8 mouse cellular contexts compared by ENCODE assay signal in the genomic region with DNA sequence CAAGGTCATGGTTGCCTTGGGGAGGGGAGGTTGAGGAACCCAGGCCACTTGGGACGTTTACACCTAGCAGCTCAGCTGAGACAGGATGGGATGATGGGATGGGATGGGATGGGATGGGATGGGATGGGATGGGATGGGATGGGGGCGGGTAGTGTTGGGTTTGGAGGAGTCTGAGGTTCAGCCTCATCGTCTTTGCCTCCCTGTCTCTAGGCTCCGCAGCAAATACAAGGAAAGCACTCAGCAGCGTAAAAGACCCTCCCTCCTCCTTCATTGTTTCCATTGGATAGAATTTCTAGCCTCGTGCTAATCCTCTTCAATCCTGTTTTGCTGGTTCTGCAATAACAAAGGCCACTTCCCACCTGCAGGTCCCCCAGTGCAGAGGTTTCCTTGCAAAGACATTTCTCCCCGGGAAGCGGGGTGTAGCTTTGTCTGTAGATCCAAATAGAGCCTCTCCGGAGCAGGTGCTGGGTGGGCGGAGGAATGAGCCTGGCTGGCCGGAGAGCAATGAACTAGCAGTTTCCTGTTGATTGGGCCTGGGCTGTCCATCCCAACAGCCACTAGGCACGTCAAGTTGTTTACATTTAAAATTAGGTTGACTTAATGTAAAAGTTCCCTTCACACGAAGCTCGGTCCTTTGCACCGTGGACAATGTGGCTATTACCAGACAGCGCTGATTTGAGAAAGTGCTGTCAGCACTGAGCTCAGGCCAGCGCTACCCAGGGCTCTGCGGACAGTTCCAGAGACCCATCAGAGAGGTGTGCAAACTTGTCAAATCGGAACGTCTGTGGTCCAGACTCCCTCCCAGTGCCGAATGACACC. TPM values are rescaled to one million over a fixed set of nuclear protein-coding genes. Genes with fewer than 3 reads are reported as not detected.
DNase-seq lines count a peak whose midpoint lies in the region; ATAC-seq and TF ChIP-seq lines count a peak whose summit lies in the region.

No protein-coding gene starts in this region.

- peak overlapping the region; percentile 34 for H3K4me3 ChIP-seq in kidney, embryonic 15.5 days (replicated peaks)
- peak overlapping the region; percentile 44 for H3K4me3 ChIP-seq in hindbrain, embryonic 10.5 days
- peak overlapping the region; percentile 31 for H3K4me3 ChIP-seq in midbrain, embryonic 12.5 days

- DNase-seq in kidney, adult 8-10 months: no peak
- DNase-seq in brain, embryonic 14.5 days (ENCODE audit: low read depth): peak; percentile 62
- peak; percentile 55 for DNase-seq in hindbrain, embryonic 10.5 days (ENCODE audit: low spot score)
- DNase-seq in gastrocnemius, postnatal 10 days: no peak
- DNase-seq in thymus, postnatal 0 days (ENCODE audit: low spot score): no peak
- DNase-seq in cerebellum, postnatal 4 days (ENCODE audit: low spot score in 2 of 2): no peak

- ATAC-seq in kidney, embryonic 15.5 days (replicated peaks; ENCODE audit: low FRiP score): peak; percentile 59; the same call in 1 of the 2 replicates
- ATAC-seq in midbrain, embryonic 12.5 days (ENCODE audit: low FRiP score, low read depth): peak; percentile 81

- no peak overlapping the region for H3K9ac ChIP-seq in kidney, embryonic 15.5 days
- H3K9ac ChIP-seq in midbrain, embryonic 12.5 days (replicated peaks): peak overlapping the region; percentile 34; the same call in 1 of the 2 replicates

- 0 out of 2 replicates have a peak overlapping the region, but pooled peaks have one; percentile 18 for H3K27ac ChIP-seq in kidney, embryonic 15.5 days
- peak overlapping the region; percentile 31; the same call in 1 of the 2 replicates for H3K27ac ChIP-seq in hindbrain, embryonic 10.5 days
- H3K27ac ChIP-seq in midbrain, embryonic 12.5 days (replicated peaks): no peak overlapping the region

- H3K36me3 ChIP-seq in kidney, embryonic 15.5 days: no peaks in the 10 kb centered on the region
- no peaks in the 10 kb centered on the region for H3K36me3 ChIP-seq in hindbrain, embryonic 10.5 days
- no peaks in the 10 kb centered on the region for H3K36me3 ChIP-seq in midbrain, embryonic 12.5 days

- 6% methylated on average over 21 of the region's 21 CpGs for WGBS in kidney, embryonic 15.5 days
- WGBS in hindbrain, embryonic 10.5 days: 2% methylated on average over 21 of the region's 21 CpGs
- 1% methylated on average over 21 of the region's 21 CpGs for WGBS in midbrain, embryonic 12.5 days

- H3K4me1 ChIP-seq in kidney, embryonic 15.5 days: peaks cover 16% of the 10 kb centered on the region
- H3K4me1 ChIP-seq in hindbrain, embryonic 10.5 days (replicated peaks): peaks cover 36% of the 10 kb centered on the region
- peaks cover 19% of the 10 kb centered on the region for H3K4me1 ChIP-seq in midbrain, embryonic 12.5 days

- no peak for TF ChIP-seq CTCF in brain, embryonic 14.5 days (IDR thresholded peaks at IDR 0.05; ENCODE audit: borderline replicate concordance, extremely low read depth, insufficient read depth, insufficient read length)

- H3K27me3 ChIP-seq in kidney, embryonic 15.5 days: peaks cover 29% of the 10 kb centered on the region
- H3K27me3 ChIP-seq in hindbrain, embryonic 10.5 days (ENCODE audit: insufficient read depth, poor library complexity, severe bottlenecking): peaks cover 48% of the 10 kb centered on the region
- peaks cover 92% of the 10 kb centered on the region for H3K27me3 ChIP-seq in midbrain, embryonic 12.5 days

- no peak for TF ChIP-seq POLR2A in brain, embryonic 14.5 days (IDR thresholded peaks at IDR 0.05; ENCODE audit: borderline replicate concordance, extremely low read depth, insufficient read depth, insufficient read length, poor library complexity, severe bottlenecking)

- no peaks in the 10 kb centered on the region for H3K9me3 ChIP-seq in kidney, embryonic 15.5 days (replicated peaks)
- no peaks in the 10 kb centered on the region for H3K9me3 ChIP-seq in hindbrain, embryonic 10.5 days
- no peaks in the 10 kb centered on the region for H3K9me3 ChIP-seq in midbrain, embryonic 12.5 days

- H3K4me2 ChIP-seq in kidney, embryonic 15.5 days: peak overlapping the region; percentile 72
- H3K4me2 ChIP-seq in midbrain, embryonic 12.5 days (replicated peaks): peak overlapping the region; percentile 53

RNA-seq across cellular contexts. Expression of a gene that starts 0.5 kb away (rescaled TPM):
- 0.64 and 0.73 TPM in 2 replicates for polyA plus RNA-seq in kidney, embryonic 15.5 days (2015; fragmentation: Nextera tagmentation; extraction: Ambion mirVana)
- 0.75 and 0.96 TPM in 2 replicates for polyA plus RNA-seq in brain, embryonic 14.5 days (2012; rRNA removed)
- polyA plus RNA-seq in hindbrain, embryonic 10.5 days (2016; fragmentation: Nextera tagmentation; extraction: Ambion mirVana): 0.24 and 0.38 TPM in 2 replicates
- polyA plus RNA-seq in midbrain, embryonic 12.5 days (2016; fragmentation: Nextera tagmentation; extraction: Ambion mirVana): 0.26 and 0.40 TPM in 2 replicates
- 1 to 10 TPM; 2.1 to 3.1 TPM for total RNA-seq in gastrocnemius, postnatal 10 days (2021)
- 13.5 and 15.5 TPM in 2 replicates for polyA plus RNA-seq in thymus, postnatal 0 days (2015; fragmentation: Nextera tagmentation; extraction: Ambion mirVana)

Comparison
In these comparisons a context has a peak if more than half of its experiments do, and no peak if none do; other contexts are left out.
1. DNase-seq: peak in brain, embryonic 14.5 days (single experiment) and hindbrain, embryonic 10.5 days (single experiment); none in kidney, adult 8-10 months (0 of 2), gastrocnemius, postnatal 10 days (single experiment), thymus, postnatal 0 days (single experiment) and cerebellum, postnatal 4 days (0 of 2).
2. Peak in every context shown above with its lines, with median percentiles within 50 percentile points of each other: H3K4me3 ChIP-seq.